Mouse (Mus musculus): ENCODE measurements at regions not wholly inside any gene's neighbourhood (a gene's known extent, or its start where the extent isn't known, plus 50 kb on each side); places are given as distances from the start of the nearest gene placed in this dataset.

GRCm38 (mm10) chr3:60138319-60138718 lies 56.6 kb downstream of the Sucnr1 start:
- DNase-seq, result no peak
- intact Hi-C loops (cut with DNase I; ENCODE audit: low total_unique reads), result no loop called here

- intact Hi-C loops (cut with DNase I; ENCODE audit: low total_unique reads), result no loop called here
- no peak for DNase-seq
These were observed 78.2 kb downstream of the Sucnr1 start for GRCm38 (mm10) chr3:60159865-60160264.

GRCm38 (mm10) chr3:60167633-60168032 lies 86.0 kb downstream of the Sucnr1 start:
- no peak for DNase-seq
- intact Hi-C loops (cut with DNase I; ENCODE audit: low total_unique reads), result no loop called here

GRCm38 (mm10) chr3:60168135-60168926 lies 86.7 kb downstream of the Sucnr1 start:
- no peak for DNase-seq

GRCm38 (mm10) chr3:60169606-60170005 lies 87.9 kb downstream of the Sucnr1 start:
- intact Hi-C loops (cut with DNase I; ENCODE audit: low total_unique reads), result no loop called here

More at GRCm38 (mm10) chr3:60168135-60168926, 86.7 kb downstream of the Sucnr1 start:
- intact Hi-C loops (cut with DNase I; ENCODE audit: low total_unique reads), result no loop called here

GRCm38 (mm10) chr3:60184481-60184880 lies 102.8 kb downstream of the Sucnr1 start:
- intact Hi-C loops (cut with DNase I; ENCODE audit: low total_unique reads), result no loop called here
- DNase-seq, result no peak

More at GRCm38 (mm10) chr3:60169606-60170005, 87.9 kb downstream of the Sucnr1 start:
- DNase-seq, result peak; percentile 7

GRCm38 (mm10) chr3:60196031-60196430 lies 114.4 kb downstream of the Sucnr1 start:
- intact Hi-C loops (cut with DNase I; ENCODE audit: low total_unique reads), result no loop called here
- no peak for DNase-seq

- intact Hi-C loops (cut with DNase I; ENCODE audit: low total_unique reads), result no loop called here
- no peak for DNase-seq
These were observed 126.3 kb downstream of the Sucnr1 start for GRCm38 (mm10) chr3:60207936-60208335.

- intact Hi-C loops (cut with DNase I; ENCODE audit: low total_unique reads), result no loop called here
- DNase-seq, result no peak
These were observed 137.3 kb downstream of the Sucnr1 start for GRCm38 (mm10) chr3:60218938-60219337.

GRCm38 (mm10) chr3:60240664-60241063 lies 159.0 kb downstream of the Sucnr1 start:
- intact Hi-C loops (cut with DNase I; ENCODE audit: low total_unique reads), result no loop called here
- no peak for DNase-seq

GRCm38 (mm10) chr3:60266666-60267415 lies 185.2 kb downstream of the Sucnr1 start:
- intact Hi-C loops (cut with DNase I; ENCODE audit: low total_unique reads), result no loop called here
- DNase-seq, result no peak

- intact Hi-C loops (cut with DNase I; ENCODE audit: low total_unique reads), result no loop called here
- no peak for DNase-seq
These were observed 185.9 kb downstream of the Sucnr1 start for GRCm38 (mm10) chr3:60267416-60268174.

- intact Hi-C loops (cut with DNase I; ENCODE audit: low total_unique reads), result no loop called here
- DNase-seq, result no peak
These were observed 188.8 kb downstream of the Sucnr1 start for GRCm38 (mm10) chr3:60270463-60270862.

GRCm38 (mm10) chr3:60273744-60274143 lies 192.1 kb downstream of the Sucnr1 start:
- DNase-seq, result no peak
- intact Hi-C loops (cut with DNase I; ENCODE audit: low total_unique reads), result no loop called here

GRCm38 (mm10) chr3:60275249-60275838 lies 193.7 kb downstream of the Sucnr1 start:
- no peak for DNase-seq
- intact Hi-C loops (cut with DNase I; ENCODE audit: low total_unique reads), result no loop called here

GRCm38 (mm10) chr3:60277791-60278190 lies 194.8 kb upstream of the Mbnl1 start:
- DNase-seq, result no peak
- intact Hi-C loops (cut with DNase I; ENCODE audit: low total_unique reads), result no loop called here

- intact Hi-C loops (cut with DNase I; ENCODE audit: low total_unique reads), result no loop called here
- no peak for DNase-seq
These were observed 191.4 kb upstream of the Mbnl1 start for GRCm38 (mm10) chr3:60281229-60281628.

GRCm38 (mm10) chr3:60281959-60282495 lies 190.6 kb upstream of the Mbnl1 start:
- DNase-seq, result no peak
- intact Hi-C loops (cut with DNase I; ENCODE audit: low total_unique reads), result no loop called here

GRCm38 (mm10) chr3:60292142-60292541 lies 180.5 kb upstream of the Mbnl1 start:
- intact Hi-C loops (cut with DNase I; ENCODE audit: low total_unique reads), result no loop called here
- DNase-seq, result no peak

Data from gastrocnemius, postnatal 14 days (tissue).